Mouse (Mus musculus) left cerebral cortex, postnatal 25 days (tissue): ENCODE data around the gene Ms4a13. TPM values are rescaled to one million over a fixed set of nuclear protein-coding genes. Genes with fewer than 3 reads are reported as not detected.
A peak's percentile ranks its signal among the peaks of the same experiment; 100 is the strongest.
"Not testable (repeated sequence)": the region's sequence is repeated elsewhere in the genome, so short reads cannot be mapped to it uniquely, and the experiment has no call there.

Source experiments
- DNase-seq, 2 experiments: peaks; one replicate each; pipeline ENCODE4 v3.0.0; 2022; ENCODE audit warnings: low spot score in 2 of 2, mixed read lengths in 1 of 2
- intact Hi-C: fragments of 180-260 bp; cut with DNase I; formaldehyde crosslinking; loops from one replicate; pipeline ENCODE4 v1.15.1; 2025
- total RNA-seq, 2 experiments: library from RNA; stranded (reverse); gene quantifications; 2 replicates each; pipeline ENCODE4 v1.2.3; 2021

The Ms4a13 gene
- not detected for total RNA-seq

DNA sequence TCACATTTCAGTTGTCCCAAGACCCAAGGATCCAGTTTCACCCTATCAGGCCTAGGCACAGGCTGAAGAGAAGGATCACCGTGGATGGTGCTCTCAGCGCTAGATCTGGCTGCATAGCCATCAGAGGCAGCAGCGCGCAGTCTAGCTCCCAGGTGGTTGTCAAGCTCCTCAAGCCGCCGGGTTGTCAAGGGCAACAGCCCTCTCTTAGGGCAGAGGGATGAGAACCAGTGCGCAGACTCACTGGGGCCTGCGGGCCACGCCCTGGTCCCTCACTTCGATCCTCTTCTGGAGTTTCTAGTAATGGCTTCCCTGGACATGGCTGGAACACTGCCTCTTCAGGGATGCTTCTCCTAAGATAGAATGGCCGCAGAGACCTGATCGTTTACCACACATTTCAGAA lies at the start of gene Ms4a13:
TSS of gene Ms4a13 (minus strand) at position 192 of the 400 bp plus-strand sequence.
- no peak for DNase-seq
- intact Hi-C loops = no loop called here

- intact Hi-C loops = no loop called here
- no peak for DNase-seq
These were observed 47.7 kb upstream of the Ms4a13 start for GRCm38 (mm10) chr19:11244230-11244629.

GRCm38 (mm10) chr19:11242560-11242959 lies 46.0 kb upstream of the Ms4a13 start:
- no peak for DNase-seq
- intact Hi-C loops = no loop called here

DNA sequence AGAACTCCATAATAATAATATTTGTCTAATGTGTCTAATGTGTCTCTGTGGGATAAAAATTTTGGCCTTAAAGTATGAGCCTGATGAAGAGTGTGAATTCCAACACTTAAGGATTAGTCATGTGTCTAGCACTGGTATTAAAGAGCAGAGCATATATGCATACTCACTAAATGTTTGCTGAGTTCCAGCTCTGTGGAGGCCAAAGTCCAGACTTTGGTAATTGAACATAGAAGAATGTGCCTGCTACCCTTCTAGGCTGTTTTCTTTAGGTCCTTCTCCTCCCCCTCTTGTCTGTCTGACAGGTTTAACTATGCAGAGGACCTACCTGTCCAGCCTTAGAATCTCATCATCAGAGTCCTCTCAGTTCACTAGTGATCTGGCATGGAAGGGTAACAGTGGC lies 39.3 kb upstream of the Ms4a13 start:
- intact Hi-C loops = no loop called here
- no peak for DNase-seq

DNA sequence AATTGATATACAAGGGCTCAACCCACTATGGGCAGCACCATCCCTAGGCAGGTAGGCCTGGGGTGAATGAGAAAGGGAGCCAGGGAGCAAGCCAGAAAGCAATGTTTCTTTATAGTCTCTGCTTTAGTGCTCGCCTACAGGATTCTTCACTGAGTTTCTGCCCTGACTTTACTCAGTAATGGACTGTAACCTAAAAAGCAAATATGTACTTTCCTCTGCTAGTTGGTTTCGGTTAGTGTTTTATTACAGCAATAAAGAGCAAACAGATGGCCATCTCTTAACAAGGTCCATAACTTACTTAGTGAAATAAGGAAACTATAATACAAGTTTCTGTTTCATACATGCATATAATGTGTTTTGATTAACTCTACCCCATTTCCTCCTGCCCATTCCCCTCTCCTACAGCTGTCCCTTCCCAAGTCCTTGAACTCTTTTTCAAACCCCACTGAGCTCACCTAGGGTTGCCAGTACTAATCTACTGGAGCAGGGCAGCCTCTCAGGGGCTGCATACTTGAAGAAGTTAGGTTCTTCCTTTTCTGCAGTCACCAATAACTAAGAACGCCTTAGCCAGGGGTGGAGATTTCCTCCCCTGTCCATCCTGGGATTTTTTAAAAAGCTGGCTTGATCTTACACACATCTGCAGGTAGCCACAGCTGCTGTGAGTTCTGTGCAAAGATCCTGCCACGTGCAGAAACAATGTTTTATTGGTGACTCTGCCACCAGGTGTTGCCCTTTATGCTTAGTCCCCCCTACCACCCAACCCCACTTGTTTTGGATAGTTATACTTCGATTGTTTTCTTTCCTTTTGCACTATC lies 38.6 kb upstream of the Ms4a13 start:
- intact Hi-C loops = no loop called here
- no peak for DNase-seq

GRCm38 (mm10) chr19:11234244-11234643 lies 37.7 kb upstream of the Ms4a13 start:
- intact Hi-C loops = no loop called here
- DNase-seq = no peak

DNA sequence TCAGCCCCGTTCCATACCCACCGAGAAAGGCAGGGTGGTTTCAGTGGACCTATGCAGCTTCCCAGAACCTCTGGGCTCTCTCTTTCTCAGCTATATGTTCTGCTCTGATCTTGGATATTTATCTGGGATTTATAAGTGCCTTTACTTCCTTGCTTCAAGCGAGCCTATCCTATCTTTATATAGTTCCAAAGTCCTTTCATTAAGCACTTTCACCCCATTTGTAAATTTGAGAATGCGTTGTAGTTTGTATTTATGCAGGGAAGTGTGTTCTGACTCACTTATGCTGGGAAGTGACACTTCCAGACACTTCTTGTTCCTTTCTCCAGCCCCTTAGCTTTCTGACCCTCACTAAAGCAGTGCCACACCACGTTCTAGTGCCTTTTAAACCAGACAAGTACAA lies 35.8 kb upstream of the Ms4a13 start, which contains the start of gene Ms4a12:
TSS of gene Ms4a12 (minus strand) at position 101 of the 400 bp plus-strand sequence.
- no peak for DNase-seq
- intact Hi-C loops = no loop called here

DNA sequence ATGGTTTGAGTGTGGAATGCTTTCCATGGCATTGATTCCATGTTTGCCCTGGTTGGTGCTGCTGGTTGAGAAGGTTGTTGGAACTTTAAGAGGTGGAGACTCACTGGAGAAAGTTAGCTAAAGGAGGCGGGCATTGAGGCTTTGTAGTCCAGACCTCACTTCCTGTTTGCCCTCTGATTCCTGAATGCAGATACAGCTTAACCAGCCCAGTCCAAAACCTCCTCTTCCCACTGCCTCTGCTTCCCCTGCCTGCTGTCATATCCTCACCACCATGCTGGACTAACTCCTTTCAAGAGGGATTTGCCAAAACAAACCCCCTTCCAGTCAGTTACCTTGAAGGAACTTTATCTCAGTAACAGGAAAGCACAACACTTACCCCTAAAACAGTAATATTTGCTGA lies 4.0 kb downstream of the Ms4a13 start:
- DNase-seq = no peak
- intact Hi-C loops = no loop called here

- peak in 1 of 2 experiments; percentile 2 for DNase-seq
- intact Hi-C loops = no loop called here
These were observed 12.4 kb downstream of the Ms4a13 start for GRCm38 (mm10) chr19:11184121-11184520.

DNA sequence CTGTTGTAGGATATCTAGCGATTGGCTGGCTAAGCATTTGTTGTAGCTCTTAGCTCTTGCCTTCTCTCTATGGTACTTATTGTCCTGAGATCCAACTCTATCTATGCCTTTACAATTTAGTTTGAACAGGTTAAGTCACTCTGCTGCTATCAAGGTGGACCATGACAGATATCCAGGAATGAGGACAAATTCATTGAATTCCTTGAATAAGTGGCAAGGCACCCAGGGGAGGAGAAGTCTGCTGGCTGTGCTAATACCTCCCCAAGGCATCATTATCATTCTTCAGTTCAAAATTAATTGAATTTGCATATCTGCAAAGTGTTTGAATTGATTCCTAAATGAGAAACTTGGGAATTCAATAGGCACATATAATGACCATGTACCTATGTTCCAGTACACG lies 19.1 kb downstream of the Ms4a13 start:
- intact Hi-C loops = no loop called here
- DNase-seq = no peak

DNA sequence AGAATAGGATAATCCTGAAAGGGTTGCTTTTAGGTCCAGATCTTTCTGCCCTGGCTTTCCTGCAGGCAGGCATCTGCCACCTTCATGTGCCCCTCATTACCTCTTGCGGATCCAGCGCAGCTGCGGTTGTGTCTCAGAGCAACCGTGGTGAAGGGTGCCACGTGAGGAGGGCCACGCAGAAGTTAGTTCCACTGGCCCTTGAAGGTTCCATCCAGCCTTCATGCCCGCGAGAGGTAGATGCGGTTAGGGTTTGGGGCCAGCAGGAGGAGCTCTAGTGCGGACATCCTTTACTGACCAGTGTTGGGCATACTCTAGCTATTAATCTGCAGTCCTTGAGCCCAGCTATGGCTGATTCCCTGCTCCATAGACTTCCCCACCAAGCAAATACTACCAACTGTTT lies 31.4 kb downstream of the Ms4a13 start, which contains the start of gene 1700025F22Rik:
TSS of gene 1700025F22Rik (minus strand) at position 149 of the 400 bp plus-strand sequence.
- intact Hi-C loops = no loop called here
- DNase-seq = no peak

GRCm38 (mm10) chr19:11157890-11158289 lies 38.6 kb downstream of the Ms4a13 start:
- DNase-seq, intact Hi-C loops: not testable (repeated sequence)

DNA sequence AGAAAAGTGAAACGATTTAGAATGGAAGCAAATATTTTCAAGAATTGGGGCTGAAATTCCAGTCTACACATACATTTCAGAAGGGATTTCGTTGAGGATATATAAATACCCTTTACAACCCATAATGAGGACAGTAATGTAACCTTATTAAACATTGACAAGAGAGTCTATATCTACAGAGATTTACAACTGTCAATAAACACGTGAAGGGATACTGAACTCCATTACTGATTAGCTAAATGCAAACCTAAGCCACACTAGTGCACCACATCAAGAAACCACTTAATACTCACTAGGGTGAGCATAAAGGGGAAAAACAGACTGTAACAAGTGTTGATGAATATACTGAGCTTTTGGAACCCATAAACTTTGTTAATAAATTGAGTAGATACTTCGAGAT lies 61.2 kb downstream of the Ms4a13 start:
- intact Hi-C loops = no loop called here

DNA sequence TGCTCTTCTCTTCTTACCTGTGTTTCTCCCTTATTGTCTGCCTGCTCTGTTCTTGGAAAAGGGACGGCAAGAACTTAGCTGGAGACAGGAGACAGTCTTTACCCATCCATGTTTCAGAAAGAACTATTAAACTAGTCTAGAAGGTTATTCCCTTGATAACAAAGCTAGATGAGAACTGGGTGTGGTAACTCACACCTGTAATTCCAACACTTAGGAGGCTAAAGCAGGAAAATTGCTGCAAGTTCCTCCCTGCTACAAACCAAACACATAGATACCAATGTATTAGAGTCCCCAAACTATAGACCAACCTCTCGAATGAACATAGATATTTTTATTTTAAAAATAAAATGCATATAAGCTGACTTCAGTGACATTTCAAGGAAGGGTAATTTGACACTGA lies 61.7 kb downstream of the Ms4a13 start:
- no peak for DNase-seq
- intact Hi-C loops = no loop called here

More for the DNA sequence above, 61.2 kb downstream of the Ms4a13 start:
- DNase-seq = no peak

DNA sequence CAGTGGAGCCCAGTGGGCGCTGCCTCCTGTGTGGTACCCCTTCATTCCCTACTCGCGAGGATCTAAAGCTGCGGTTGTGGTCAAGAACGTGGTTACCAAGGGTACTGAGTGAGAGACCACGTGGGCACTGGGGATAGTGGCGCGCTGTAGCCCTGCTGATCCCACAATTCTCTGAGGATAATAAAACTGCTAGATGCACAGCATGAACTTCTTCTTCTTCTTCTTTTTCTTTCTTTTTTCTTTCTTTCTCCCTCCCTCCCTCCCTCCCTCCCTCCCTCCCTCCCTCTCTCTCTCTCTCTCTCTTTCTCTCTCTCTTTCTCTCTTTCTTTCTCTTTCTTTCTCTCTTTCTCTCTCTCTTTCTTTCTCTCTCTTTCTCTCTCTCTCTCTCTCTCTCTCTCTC lies 65.8 kb downstream of the Ms4a13 start, which contains the start of gene 1700017D01Rik:
TSS of gene 1700017D01Rik (minus strand) at position 101 of the 400 bp plus-strand sequence.
- intact Hi-C loops, DNase-seq: not testable (repeated sequence)

DNA sequence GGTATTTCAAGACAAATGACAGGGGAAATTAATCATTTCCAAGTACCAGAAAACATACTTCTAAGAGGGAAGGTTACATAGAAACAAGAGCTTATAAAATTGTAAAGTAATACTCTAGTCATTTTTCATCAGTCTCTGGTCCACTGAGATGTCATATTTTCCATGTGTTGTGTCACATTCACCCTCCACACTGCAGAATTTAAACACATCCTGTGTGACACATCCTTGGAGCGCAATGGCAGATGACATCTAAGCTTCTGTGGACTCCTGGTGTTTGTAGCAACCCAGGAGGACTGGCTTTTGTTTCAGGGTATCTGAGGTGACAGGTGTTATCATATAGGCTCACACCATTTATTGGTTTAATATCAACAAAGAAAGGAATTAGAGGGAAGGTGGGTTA lies 66.8 kb downstream of the Ms4a13 start:
- intact Hi-C loops = no loop called here
- no peak for DNase-seq

DNA sequence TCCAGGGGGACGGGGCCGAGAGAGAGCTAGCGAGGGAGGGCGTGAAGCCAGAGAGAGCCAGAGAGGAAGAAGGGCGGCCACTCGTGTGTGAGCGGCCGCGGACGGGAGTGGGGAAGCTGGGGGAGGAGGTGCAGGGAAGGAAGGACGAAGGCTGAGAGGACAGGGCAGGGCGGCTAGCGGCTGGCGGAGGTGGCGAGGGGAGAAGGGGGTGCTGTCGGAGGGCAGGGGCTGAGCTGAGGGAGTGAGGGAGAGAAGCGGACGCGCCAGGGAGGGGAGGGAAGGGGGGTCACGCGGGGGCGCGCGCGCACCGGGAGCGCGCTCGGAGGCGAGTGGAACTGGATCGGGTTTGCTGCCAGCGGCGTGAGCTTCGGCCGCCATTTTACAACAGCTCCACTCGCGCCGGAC lies 75.5 kb downstream of the Ms4a13 start:
- DNase-seq, intact Hi-C loops: not testable (repeated sequence)
